Mouse (Mus musculus) monocyte, adult 59 days (primary cell): ENCODE data around the gene Gm28870. TPM values are rescaled to one million over a fixed set of nuclear protein-coding genes. Genes with fewer than 3 reads are reported as not detected.

Experiments used
- total RNA-seq, 2 experiments: library from RNA; stranded (reverse); gene quantifications; one replicate each; pipeline ENCODE4 v1.2.4; 2023

Gm28870 gene
- not detected for total RNA-seq

GRCm38 (mm10) chrY:50096976-50097375, at the start of gene Gm28870:
Gm28870 (plus strand) TSS chrY:50097276.

